Mouse (Mus musculus) adrenal gland, postnatal 4 days (tissue): Measurements from ENCODE around the gene Cyp2u1. TPM values are rescaled to one million over a fixed set of nuclear protein-coding genes. Genes with fewer than 3 reads are reported as not detected.
"Not testable (repeated sequence)": the region's sequence is repeated elsewhere in the genome, so short reads cannot be mapped to it uniquely, and the experiment has no call there.

ENCODE experiments used
- DNase-seq, 2 experiments: peaks; one replicate each; pipeline ENCODE4 v3.0.0; 2021 to 2022; ENCODE audit warnings: low spot score in 2 of 2, mixed read lengths in 2 of 2
- long read RNA-seq, 2 experiments: library from polyadenylated mRNA; stranded (forward); transcript quantifications; one replicate each; pipeline ENCODE4 v2.0.0; 2021
- total RNA-seq, 2 experiments: library from RNA; stranded (reverse); gene quantifications; 2 replicates each; pipeline ENCODE4 v1.2.3; 2021

Gene Cyp2u1
- 1 to 10 TPM; 8.7 to 9.5 TPM for total RNA-seq
- long read RNA-seq, experiment 1, partial matches to known transcripts = 1 of 4 reads
- long read RNA-seq, experiment 1, other reads (novel, unspliced or antisense) = 0 of 4 reads
- long read RNA-seq, experiment 2 = 0 reads

DNA sequence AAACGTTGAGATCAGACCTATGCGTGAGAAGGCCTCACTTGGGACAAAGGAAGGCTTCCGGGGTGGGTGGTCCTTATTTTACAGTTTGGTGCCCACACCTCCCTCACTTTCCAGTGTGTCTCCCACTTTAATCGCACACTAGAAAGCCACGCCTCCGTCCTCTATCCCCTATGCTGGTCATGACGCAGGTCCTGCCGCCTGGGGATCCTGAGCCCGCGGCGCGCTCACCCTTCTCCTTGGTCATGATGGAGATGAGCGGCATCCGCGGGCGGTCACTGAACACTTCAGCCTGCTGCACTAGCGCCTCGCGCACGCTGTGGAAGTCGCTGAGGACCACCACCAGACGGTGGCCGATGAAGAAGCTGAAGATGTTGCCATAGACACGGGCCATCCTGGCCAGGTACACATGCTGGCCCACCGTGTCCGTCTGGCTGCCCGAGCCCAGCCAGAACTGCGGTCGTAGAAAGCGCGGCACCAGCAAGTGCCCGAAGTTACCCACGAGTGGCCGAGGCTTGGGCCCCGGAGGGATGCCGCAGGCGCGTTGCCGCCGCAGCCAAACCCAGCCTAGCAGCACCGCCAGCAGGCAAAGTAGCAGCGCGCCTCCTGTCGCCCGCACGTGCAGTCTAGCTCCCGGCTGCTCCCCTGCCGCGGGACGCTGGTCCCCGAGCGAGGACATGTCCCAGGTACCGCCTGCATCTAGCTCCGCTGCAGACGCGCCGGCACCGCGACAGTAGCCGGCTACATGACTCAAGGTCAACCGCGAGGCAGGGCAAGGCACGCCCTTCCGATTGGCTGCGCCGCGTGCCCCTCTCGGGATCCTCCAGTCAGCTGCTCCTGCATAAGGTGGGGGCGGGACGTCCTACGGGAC is at the start of gene Cyp2u1:
Cyp2u1 (minus strand) TSS at position 776 of the 868 bp plus-strand sequence.
- peak; percentile 70 to 71 for DNase-seq

DNA sequence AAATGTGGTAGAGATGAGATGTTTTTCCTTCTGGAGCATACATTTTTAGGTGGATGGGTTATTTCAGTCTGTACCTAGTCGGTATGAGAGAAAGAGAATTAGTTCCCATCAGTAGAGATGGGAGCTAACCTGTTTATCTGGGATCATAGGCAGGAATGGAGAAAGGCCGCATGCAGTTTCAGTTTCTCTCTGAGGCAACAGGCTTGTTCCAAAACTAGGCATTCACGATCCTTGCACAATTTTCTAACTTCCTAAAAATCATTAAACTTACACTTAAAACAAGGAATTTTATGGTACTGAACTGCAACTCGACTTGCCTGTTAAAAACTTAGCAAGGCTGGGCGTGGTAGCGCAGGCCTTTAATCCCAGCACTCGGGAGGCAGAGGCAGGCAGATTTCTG is 47.5 kb upstream of the Cyp2u1 start:
- no peak for DNase-seq

GRCm38 (mm10) chr3:131349013-131349412 is 46.0 kb upstream of the Cyp2u1 start:
- DNase-seq = no peak

GRCm38 (mm10) chr3:131348579-131348950 is 45.5 kb upstream of the Cyp2u1 start:
- no peak for DNase-seq

- DNase-seq = no peak
Measured at GRCm38 (mm10) chr3:131347831-131348578, 45.0 kb upstream of the Cyp2u1 start.

GRCm38 (mm10) chr3:131345903-131346302 is 42.9 kb upstream of the Cyp2u1 start:
- DNase-seq = no peak

DNA sequence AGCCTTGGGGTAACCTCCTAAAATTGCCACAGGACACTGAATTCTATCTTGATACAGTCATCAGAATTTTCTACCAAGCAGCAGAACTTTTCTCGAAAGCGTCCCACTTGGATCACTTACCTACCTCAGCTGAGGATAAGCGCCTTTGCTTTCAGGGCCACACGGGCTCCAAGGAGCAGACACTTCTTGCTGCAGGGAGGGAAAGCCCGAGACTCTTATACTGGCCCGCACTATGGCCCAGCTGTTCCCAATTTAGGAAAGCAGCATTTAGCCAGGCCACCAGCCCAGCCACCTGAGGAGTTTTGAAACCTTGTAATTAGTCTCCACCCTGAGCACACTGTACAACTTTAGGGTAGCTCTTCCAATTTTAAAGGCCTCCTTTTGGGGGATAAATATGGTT is 40.3 kb upstream of the Cyp2u1 start:
- DNase-seq = no peak

DNA sequence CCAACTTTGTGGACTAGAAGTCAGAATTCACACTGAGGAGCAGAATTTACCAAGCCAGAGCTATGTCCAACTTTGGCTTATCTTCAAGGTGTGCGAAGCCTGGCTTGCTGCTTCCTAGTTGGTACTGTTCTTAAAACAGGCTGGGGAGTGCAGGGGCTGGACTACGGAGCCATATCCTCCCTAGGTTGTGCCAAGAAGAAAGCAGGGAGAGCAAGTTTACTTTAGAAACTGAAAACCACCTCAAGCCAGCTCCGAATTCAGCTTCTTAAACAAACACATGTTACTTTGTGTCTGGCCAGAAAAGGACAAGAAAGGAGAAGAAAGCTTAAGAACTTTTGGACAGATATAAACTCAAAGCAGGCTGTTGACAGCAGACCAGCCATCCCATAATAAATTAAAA is 37.9 kb upstream of the Cyp2u1 start:
- DNase-seq = no peak

DNA sequence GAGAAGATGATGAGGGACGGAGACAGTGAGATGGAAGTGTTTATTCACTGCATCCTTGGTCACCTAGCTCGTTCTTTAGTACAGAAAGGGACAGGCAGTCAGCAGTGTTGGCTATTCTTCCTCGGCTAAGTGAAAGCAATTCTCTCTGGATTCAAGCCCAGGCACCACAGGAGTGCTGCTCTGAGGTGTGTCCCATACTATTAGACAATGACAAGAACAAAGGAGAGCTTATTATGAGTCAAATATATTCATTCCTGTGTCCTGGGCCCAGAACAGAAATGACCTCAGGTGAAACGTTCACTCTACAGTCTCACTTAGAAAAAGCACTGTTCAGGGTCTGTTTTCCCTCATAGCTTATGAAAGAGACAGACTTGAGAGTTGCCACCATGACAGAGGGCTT is 36.3 kb upstream of the Cyp2u1 start:
- no peak for DNase-seq

DNA sequence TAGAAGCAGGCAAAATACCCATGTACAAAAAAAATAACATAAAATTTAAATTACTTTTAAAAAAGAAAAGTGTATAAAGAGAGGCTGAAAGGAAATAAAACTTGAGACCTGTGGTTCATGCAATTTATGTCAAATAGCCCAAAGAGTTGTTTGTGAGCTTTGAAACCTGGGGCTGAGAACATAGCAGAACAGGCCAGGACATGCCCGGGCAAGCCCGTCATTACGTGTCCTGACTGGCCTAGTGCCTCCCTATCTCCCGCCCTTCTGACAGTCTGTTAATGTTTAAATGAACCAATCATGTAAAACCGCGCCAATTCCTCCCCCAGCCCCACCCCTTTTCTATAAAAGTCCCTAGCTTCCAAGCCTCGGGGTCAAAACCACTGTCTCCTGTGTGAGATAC is 34.7 kb upstream of the Cyp2u1 start:
- not testable (repeated sequence) for DNase-seq

DNA sequence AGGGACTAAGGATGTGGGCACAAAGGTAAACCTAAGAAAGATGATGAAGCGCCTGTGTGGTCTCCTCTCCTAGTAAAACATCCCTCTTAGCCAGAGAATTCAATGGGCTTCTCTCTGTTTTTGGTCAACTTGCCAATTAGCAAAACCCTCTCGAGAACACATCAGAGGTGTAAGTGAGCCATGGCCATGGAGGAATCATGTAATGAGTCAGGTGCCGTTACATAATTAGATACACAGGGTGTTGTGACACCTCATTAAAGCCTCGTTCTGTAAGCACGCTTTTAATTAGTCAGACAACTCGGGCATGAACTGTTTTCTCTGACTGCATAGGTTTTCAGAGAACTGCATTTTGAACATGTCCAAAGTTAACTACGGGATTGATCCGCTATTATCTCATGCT is 33.6 kb upstream of the Cyp2u1 start:
- no peak for DNase-seq

- no peak for DNase-seq
Measured at GRCm38 (mm10) chr3:131335117-131335547, 32.1 kb upstream of the Cyp2u1 start.

DNA sequence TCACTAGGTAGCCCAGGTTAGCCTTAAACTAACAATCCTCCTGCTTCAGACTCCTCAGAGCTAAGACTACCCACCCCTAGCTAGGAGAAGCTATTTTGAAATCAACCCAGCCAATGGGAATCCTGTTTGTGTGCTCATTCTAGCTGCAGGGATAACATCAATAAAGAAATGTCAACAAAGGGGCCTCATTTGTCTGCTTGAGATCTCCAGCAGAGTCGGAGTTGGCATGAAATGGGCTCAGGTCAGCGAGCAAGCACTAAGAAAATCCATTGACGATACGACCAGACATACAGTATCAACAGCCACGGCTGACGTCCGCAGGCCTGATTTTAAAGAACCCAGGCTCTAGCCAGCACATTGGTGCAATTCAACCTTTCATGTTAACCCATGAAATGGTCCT is 24.2 kb upstream of the Cyp2u1 start:
- DNase-seq = no peak

GRCm38 (mm10) chr3:131326637-131327036 is 23.6 kb upstream of the Cyp2u1 start:
- DNase-seq = no peak

DNA sequence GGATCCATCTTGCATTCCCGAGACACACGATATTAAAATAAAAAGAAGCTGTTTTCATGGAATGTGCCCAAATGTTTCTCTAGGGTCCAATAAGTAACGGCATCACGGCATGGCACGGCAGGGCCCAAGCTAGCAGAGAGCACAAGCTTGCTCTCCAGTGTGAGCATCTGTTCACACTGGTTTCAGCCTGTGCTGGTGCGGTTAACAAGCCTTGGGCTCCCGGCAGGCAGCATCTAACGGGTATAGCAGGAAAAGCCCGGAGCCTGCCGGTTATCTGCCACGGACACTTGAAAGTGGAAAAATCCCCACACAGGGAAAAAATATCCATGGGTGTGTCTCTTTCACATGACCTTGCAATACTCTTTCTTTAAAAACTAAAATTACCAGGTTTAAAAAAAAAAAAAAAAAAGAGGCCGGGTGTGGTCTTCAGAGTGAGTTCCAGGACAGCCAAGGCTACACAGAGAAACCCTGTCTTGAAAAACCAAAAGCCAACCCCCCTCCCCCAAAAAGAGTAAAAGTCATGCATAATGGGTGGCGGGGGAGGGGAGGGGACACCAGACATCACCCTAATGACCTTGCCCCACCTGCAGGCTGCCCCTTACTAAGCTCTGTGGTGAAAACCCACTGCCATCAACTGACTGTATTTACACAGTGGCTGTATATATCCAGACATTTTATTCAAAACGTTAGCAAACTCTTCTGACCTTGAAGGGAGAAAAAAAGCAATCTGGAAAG is 19.2 kb upstream of the Cyp2u1 start:
- DNase-seq = no peak

DNA sequence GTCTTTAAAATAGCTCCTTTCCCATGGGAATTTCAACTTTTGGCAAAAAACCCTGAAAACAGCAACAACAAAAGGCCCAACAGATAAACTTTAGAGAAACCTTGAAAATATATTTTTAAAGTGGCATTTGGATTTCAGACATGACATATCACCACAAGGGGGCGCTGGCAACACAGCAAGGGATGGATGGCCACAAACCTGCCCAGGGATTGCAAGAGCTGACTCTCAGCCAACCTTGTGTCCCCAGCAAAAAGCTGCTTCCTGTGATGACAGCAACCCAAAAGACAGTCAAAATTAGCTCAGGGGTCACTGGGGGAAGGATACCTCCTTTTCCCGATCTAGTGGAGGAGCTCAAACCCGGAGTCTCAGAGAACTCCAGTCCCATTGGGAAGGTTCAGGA is 17.2 kb upstream of the Cyp2u1 start:
- DNase-seq = peak; percentile 57 to 64

DNA sequence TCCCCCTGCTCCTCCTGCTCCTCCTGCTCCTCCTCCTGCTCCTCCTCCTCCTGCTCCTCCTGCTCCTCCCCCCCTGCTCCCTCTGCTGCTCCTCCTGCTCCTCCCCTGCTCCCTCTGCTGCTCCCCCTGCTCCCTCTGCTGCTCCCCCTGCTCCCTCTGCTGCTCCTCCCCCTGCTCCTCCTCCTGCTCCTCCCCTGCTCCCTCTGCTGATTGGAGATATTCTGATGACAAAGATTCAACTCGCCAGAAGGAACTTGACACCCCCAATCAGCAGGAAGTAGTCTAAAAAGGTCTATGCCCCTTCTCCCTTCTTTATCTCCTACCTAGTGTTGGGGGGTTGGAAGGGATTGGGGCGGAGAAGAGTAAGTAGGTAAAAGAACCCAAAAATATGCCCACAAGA is 15.2 kb upstream of the Cyp2u1 start:
- no peak for DNase-seq

DNA sequence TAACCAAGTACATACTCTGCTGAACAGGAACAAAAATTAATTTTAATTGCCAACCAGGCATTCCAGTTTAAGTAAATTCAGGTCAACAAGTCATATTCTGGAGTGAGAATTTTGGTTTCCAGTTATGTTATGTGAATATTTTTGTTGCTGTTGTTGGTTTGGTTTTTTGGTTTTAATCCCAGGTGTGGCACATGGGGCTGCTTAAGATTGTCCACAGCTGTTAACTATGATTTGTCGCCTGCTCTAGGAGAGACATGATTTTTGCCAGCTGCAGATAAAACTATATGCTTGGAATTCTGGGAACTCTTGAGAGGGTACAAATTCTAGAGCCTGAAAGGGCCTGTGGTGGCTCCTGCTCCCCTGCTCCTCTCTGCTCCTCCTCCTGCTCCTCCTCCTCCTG is 14.1 kb upstream of the Cyp2u1 start:
- no peak for DNase-seq

- no peak for DNase-seq
Measured at GRCm38 (mm10) chr3:131315957-131316510, 13.0 kb upstream of the Cyp2u1 start.

DNA sequence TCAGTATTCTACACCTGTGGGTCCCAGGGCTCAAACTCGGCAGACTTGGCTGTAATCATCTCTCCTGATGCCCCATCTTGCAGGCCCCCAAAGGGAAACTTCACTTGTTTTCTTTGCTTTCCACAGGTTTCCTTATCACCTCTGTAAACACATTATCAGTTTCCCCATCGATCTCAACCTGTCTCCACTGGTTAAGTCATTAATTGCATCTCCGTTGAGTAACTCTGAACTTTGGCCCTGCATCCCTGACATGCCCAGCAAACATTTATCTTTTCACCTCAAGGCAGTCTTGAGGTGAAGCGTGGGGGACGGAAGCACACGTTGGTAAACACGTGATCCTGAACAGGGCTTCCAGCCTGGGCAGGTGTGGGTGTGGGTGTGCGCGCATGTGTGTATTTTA is 9.3 kb upstream of the Cyp2u1 start:
- no peak for DNase-seq

- no peak for DNase-seq
Measured at GRCm38 (mm10) chr3:131310572-131310971, 7.5 kb upstream of the Cyp2u1 start.
